Mouse (Mus musculus) midbrain, embryonic 14.5 days (tissue): Measurements from ENCODE around the gene Gm43552. TPM values are rescaled to one million over a fixed set of nuclear protein-coding genes. Genes with fewer than 3 reads are reported as not detected.

Experiments
- ATAC-seq: fragments of 200-750 bp; cut with Nextera tagmentation; 2 replicates; pipeline ENCODE4 v1.8.0; 2017; ENCODE audit warnings: moderate number of reproducible peaks, moderate library complexity; ENCODE audit not compliant: low FRiP score, low TSS enrichment
- DNase-seq: peaks from one replicate; pipeline ENCODE4 v3.0.0-alpha.2; 2015
- H3K27ac ChIP-seq: fragments of 300-500 bp; sonication (generic); replicated peaks from 2 replicates; pipeline ENCODE4 v1.5.1; 2014; ENCODE audit warnings: mild to moderate bottlenecking, low read depth, low read length, moderate library complexity
- H3K27me3 ChIP-seq: fragments of 300-500 bp; sonication (generic); 2 replicates; pipeline ENCODE4 v1.6.1; 2014; ENCODE audit warnings: low read length, control low read depth, mixed read lengths; ENCODE audit not compliant: control insufficient read depth, insufficient read depth
- H3K36me3 ChIP-seq: fragments of 300-500 bp; sonication (generic); 2 replicates; pipeline ENCODE4 v1.6.1; 2014; ENCODE audit warnings: low read length, control low read depth; ENCODE audit not compliant: control insufficient read depth, insufficient read depth
- H3K4me1 ChIP-seq: fragments of 300-500 bp; sonication (generic); 2 replicates; pipeline ENCODE4 v1.6.1; 2014; ENCODE audit warnings: mild to moderate bottlenecking, antibody characterized with exemption, low read length, control low read depth; ENCODE audit not compliant: control insufficient read depth, insufficient read depth
- H3K4me2 ChIP-seq: fragments of 300-500 bp; sonication (generic); 2 replicates; pipeline ENCODE4 v1.6.1; 2014; ENCODE audit warnings: mild to moderate bottlenecking, low read length, moderate library complexity
- H3K4me3 ChIP-seq: fragments of 300-500 bp; sonication (generic); replicated peaks from 2 replicates; pipeline ENCODE4 v1.5.1; 2014; ENCODE audit warnings: low read depth, low read length
- H3K9ac ChIP-seq: fragments of 300-500 bp; sonication (generic); replicated peaks from 2 replicates; pipeline ENCODE4 v1.6.1; 2014; ENCODE audit warnings: mild to moderate bottlenecking, low read length, moderate library complexity
- H3K9me3 ChIP-seq: fragments of 300-500 bp; sonication (generic); 2 replicates; pipeline ENCODE4 v1.6.1; 2016; ENCODE audit warnings: low read length, control low read depth, mixed read lengths; ENCODE audit not compliant: control insufficient read depth
- WGBS: fragments of 180-500 bp; shearing (Covaris S2); extraction: QIAGEN DNeasy Blood & Tissue Kit; methylation state at CpG from one replicate; pipeline ENCODE4 v1.1.7; 2014; 5-methylcytosine and 5-hydroxymethylcytosine counted together
- polyA plus RNA-seq: library from polyadenylated mRNA; unstranded; fragments of >200 nt; fragmentation: Nextera tagmentation; extraction: Ambion mirVana; gene quantifications from 2 replicates; pipeline ENCODE4 v1.2.1, GENCODE M21; 2014

Gene Gm43552
- polyA plus RNA-seq, 1 experiment from 2014 or later: 3.0 TPM

DNA sequence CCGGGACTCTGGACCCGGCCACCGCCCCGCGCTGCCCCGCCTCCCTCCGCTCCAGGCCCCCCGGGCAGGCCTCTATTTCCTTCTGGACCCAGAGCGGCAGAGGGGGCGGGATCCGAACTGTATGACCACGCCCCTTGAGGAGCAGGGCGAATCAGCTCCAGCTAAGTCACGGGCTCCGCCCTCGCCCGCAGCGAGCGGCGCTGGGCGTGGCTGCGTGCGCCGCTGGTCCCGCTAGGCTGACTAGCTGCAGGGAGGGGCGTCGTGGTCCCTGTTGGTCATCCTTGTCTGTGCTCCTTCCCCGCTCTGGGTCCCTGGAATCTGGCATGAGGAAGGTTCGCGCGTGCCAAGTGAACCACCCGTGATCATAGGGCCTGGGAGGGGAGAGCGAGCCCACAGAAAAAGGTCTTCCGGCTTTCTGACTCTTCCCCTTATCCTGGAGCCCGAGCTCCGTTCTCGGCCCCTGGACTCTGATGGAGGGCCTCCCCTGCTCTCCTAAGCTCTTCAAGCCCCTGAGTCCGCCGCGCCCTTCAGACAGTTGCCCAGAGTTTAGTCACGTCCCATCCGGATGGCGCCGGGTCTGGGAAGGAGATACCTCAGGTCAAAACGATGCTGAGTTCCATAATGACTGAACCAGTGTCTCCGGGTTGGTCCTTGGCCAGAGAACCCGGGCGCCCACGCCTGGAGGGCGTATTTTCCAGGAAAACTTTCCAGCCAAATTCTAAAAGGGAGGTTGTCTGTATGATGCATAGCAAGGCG, 56.6 kb downstream of the Gm43552 start, which contains the start of gene Ugdh:
TSS of gene Ugdh (minus strand) at position 144 of the 756 bp plus-strand sequence.
- H3K9me3 ChIP-seq: no peaks in the 10 kb centered on the region

GRCm38 (mm10) chr5:65435363-65435805, 57.2 kb downstream of the Gm43552 start:
- Histone ChIP-seq H3K27me3 (no peaks in the 10 kb centered on the region), H3K4me3 (peak overlapping the region; percentile 78), H3K4me2 (peak overlapping the region; percentile 87), H3K36me3 (no peaks in the 10 kb centered on the region), H3K4me1 (peaks cover 6% of the 10 kb centered on the region; the same call in 1 of the 2 replicates), H3K27ac (peak overlapping the region; percentile 83), H3K9me3 (no peaks in the 10 kb centered on the region), H3K9ac (peak overlapping the region; percentile 82)
- peak; percentile 70 for DNase-seq
- no peak for ATAC-seq
- WGBS: under 1% methylated on average over 47 of the region's 47 CpGs

More for the DNA sequence above, 56.6 kb downstream of the Gm43552 start, which contains the start of gene Ugdh:
- Histone ChIP-seq H3K9ac (peak within 1 kb of the TSS; percentile 82), H3K4me2 (peak within 1 kb of the TSS; percentile 87), H3K4me3 (peak within 1 kb of the TSS; percentile 78), H3K27me3 (no peaks in the 10 kb centered on the region), H3K27ac (peak within 1 kb of the TSS; percentile 83), H3K36me3 (no peaks in the 10 kb centered on the region), H3K4me1 (peaks cover 6% of the 10 kb centered on the region; the same call in 1 of the 2 replicates)
- peak; percentile 98 for DNase-seq
- ATAC-seq: peak; percentile 98
- under 1% methylated on average over 51 of the region's 51 CpGs for WGBS

- H3K9ac ChIP-seq: peak overlapping the region; percentile 82
- ATAC-seq: peak; percentile 18; the same call in 1 of the 2 replicates
- H3K36me3 ChIP-seq: no peaks in the 10 kb centered on the region
- no peaks in the 10 kb centered on the region for H3K9me3 ChIP-seq
- H3K27me3 ChIP-seq: no peaks in the 10 kb centered on the region
- peak overlapping the region; percentile 83 for H3K27ac ChIP-seq
- peak overlapping the region; percentile 78 for H3K4me3 ChIP-seq
- peak overlapping the region; percentile 87 for H3K4me2 ChIP-seq
- DNase-seq: peak; percentile 63
- WGBS: 3% methylated on average over 15 of the region's 15 CpGs
- peaks cover 6% of the 10 kb centered on the region; the same call in 1 of the 2 replicates for H3K4me1 ChIP-seq
These were observed 57.9 kb downstream of the Gm43552 start for GRCm38 (mm10) chr5:65434471-65435362.

DNA sequence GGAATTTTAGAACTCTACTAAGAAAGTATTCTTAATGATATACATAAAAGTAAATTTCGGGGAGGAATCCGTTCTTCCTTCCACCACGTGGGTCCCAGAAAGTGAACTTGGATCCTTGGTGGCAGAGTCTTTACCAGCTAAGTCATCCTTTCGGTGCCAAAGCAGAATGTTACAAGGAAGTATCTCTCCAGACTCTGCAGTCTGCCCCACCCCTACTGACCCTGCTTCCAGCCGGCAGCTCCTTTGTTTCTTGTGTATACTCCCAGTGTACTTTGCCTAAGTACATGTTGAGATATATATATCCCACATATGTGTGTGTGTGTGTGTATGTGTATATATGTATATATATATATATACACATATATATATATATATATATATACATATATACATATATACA, 63.2 kb downstream of the Gm43552 start:
- no peak for ATAC-seq
- Histone ChIP-seq H3K4me1 (peaks cover 6% of the 10 kb centered on the region; the same call in 1 of the 2 replicates), H3K9ac (no peak overlapping the region), H3K4me2 (no peak overlapping the region), H3K36me3 (peaks cover 19% of the 10 kb centered on the region), H3K4me3 (no peak overlapping the region), H3K9me3 (no peaks in the 10 kb centered on the region), H3K27me3 (no peaks in the 10 kb centered on the region), H3K27ac (no peak overlapping the region)
- no peak for DNase-seq
- 94% methylated on average over 5 of the region's 5 CpGs for WGBS

GRCm38 (mm10) chr5:65428321-65428720, 64.3 kb downstream of the Gm43552 start:
- Histone ChIP-seq H3K36me3 (peaks cover 27% of the 10 kb centered on the region), H3K9ac (no peak overlapping the region), H3K9me3 (no peaks in the 10 kb centered on the region), H3K27me3 (no peaks in the 10 kb centered on the region), H3K4me2 (no peak overlapping the region), H3K27ac (no peak overlapping the region), H3K4me1 (no peaks in the 10 kb centered on the region), H3K4me3 (no peak overlapping the region)
- 35% methylated on average over 4 of the region's 4 CpGs for WGBS
- DNase-seq (no peak), ATAC-seq (no peak)

DNA sequence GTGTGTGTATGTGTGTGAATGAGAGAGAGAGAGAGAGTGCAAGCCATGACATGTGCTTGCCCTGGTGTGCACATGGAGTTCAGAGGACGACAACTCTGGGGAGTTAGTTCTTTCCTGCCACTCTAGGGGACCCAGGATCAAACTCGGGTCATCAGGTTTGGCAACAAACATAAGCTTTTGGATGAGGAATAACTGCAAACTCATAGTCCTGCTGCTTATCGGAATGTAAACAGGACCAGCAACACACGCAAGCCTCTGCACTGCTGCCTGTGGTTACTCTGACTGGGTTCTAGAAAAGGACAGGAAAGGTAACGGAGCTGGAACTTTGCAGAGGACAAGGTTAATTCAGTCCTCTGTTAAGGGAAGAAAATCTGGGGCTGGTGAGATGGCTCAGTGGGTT, 67.4 kb downstream of the Gm43552 start:
- WGBS: 95% methylated on average over 5 of the region's 5 CpGs
- Histone ChIP-seq H3K36me3 (peaks cover 57% of the 10 kb centered on the region), H3K27me3 (no peaks in the 10 kb centered on the region), H3K4me1 (no peaks in the 10 kb centered on the region), H3K4me3 (no peak overlapping the region), H3K9ac (no peak overlapping the region), H3K4me2 (no peak overlapping the region), H3K9me3 (no peaks in the 10 kb centered on the region), H3K27ac (no peak overlapping the region)
- no peak for DNase-seq
- no peak for ATAC-seq

GRCm38 (mm10) chr5:65424215-65424614, 68.4 kb downstream of the Gm43552 start:
- ATAC-seq (no peak), DNase-seq (no peak)
- H3K36me3 ChIP-seq: peaks cover 68% of the 10 kb centered on the region
- no peaks in the 10 kb centered on the region for H3K27me3 ChIP-seq
- no peak overlapping the region for H3K4me3 ChIP-seq
- H3K27ac ChIP-seq: no peak overlapping the region
- no peak overlapping the region for H3K9ac ChIP-seq
- no peak overlapping the region for H3K4me2 ChIP-seq
- H3K4me1 ChIP-seq: no peaks in the 10 kb centered on the region
- 93% methylated on average over 6 of the region's 6 CpGs for WGBS
- no peaks in the 10 kb centered on the region for H3K9me3 ChIP-seq

GRCm38 (mm10) chr5:65422803-65423202, 69.8 kb downstream of the Gm43552 start:
- Histone ChIP-seq H3K27ac (no peak overlapping the region), H3K4me1 (no peaks in the 10 kb centered on the region), H3K9ac (no peak overlapping the region), H3K27me3 (no peaks in the 10 kb centered on the region), H3K36me3 (peaks cover 78% of the 10 kb centered on the region), H3K4me3 (no peak overlapping the region), H3K4me2 (no peak overlapping the region), H3K9me3 (no peaks in the 10 kb centered on the region)
- DNase-seq (no peak), ATAC-seq (no peak)
- 93% methylated on average over 8 of the region's 8 CpGs for WGBS
